Mouse (Mus musculus) midbrain, embryonic 11.5 days (tissue): ENCODE data around the gene Vps35. TPM values are rescaled to one million over a fixed set of nuclear protein-coding genes. Genes with fewer than 3 reads are reported as not detected.

Experiments used
- ATAC-seq: fragments of 200-750 bp; cut with Nextera tagmentation; 2 replicates; pipeline ENCODE4 v1.8.0; 2017; ENCODE audit warnings: moderate TSS enrichment, moderate library complexity; ENCODE audit not compliant: low FRiP score
- DNase-seq: peaks from one replicate; pipeline ENCODE4 v3.0.0; 2015; ENCODE audit warnings: low spot score; ENCODE audit errors: missing footprints
- H3K27ac ChIP-seq: fragments of 300-500 bp; sonication (generic); 2 replicates; pipeline ENCODE4 v1.5.1; 2014; ENCODE audit warnings: low read depth, low read length
- H3K27me3 ChIP-seq: fragments of 300-500 bp; sonication (generic); 2 replicates; pipeline ENCODE4 v1.6.1; 2014; ENCODE audit warnings: mild to moderate bottlenecking, low read length, moderate library complexity, mixed read lengths; ENCODE audit not compliant: control insufficient read depth, insufficient read depth
- H3K36me3 ChIP-seq: fragments of 300-500 bp; sonication (generic); 2 replicates; pipeline ENCODE4 v1.6.1; 2014; ENCODE audit warnings: mild to moderate bottlenecking, low read length, moderate library complexity, mixed read lengths; ENCODE audit not compliant: control insufficient read depth, insufficient read depth
- H3K4me1 ChIP-seq: fragments of 300-500 bp; sonication (generic); 2 replicates; pipeline ENCODE4 v1.6.1; 2014; ENCODE audit warnings: low read length; ENCODE audit not compliant: control insufficient read depth, insufficient read depth
- H3K4me2 ChIP-seq: fragments of 300-500 bp; sonication (generic); 2 replicates; pipeline ENCODE4 v1.6.1; 2014; ENCODE audit warnings: mild to moderate bottlenecking, moderate library complexity
- H3K4me3 ChIP-seq: fragments of 300-500 bp; sonication (generic); 2 replicates; pipeline ENCODE4 v1.5.1; 2014; ENCODE audit warnings: low read depth, low read length
- H3K9ac ChIP-seq: fragments of 300-500 bp; sonication (generic); 2 replicates; pipeline ENCODE4 v1.6.1; 2014; ENCODE audit warnings: low read length
- H3K9me3 ChIP-seq: fragments of 300-500 bp; sonication (generic); 2 replicates; pipeline ENCODE4 v1.6.1; 2016; ENCODE audit warnings: low read length; ENCODE audit not compliant: control insufficient read depth
- WGBS: fragments of 180-500 bp; shearing (Covaris S2); extraction: QIAGEN DNeasy Blood & Tissue Kit; methylation state at CpG from one replicate; pipeline ENCODE4 v1.1.7; 2014; 5-methylcytosine and 5-hydroxymethylcytosine counted together
- polyA plus RNA-seq: library from polyadenylated mRNA; unstranded; fragments of >200 nt; fragmentation: Nextera tagmentation; extraction: Ambion mirVana; gene quantifications from 2 replicates; pipeline ENCODE4 v1.2.1, GENCODE M21; 2014

Vps35 gene
- polyA plus RNA-seq, 1 experiment from 2014 or later: 182 TPM

GRCm38 (mm10) chr8:85227297-85227696, 72.3 kb downstream of the Vps35 start:
- Histone ChIP-seq H3K27ac (no peak overlapping the region), H3K4me3 (no peak overlapping the region), H3K36me3 (no peaks in the 10 kb centered on the region), H3K4me2 (no peak overlapping the region), H3K9ac (no peak overlapping the region), H3K4me1 (no peaks in the 10 kb centered on the region), H3K27me3 (no peaks in the 10 kb centered on the region), H3K9me3 (no peaks in the 10 kb centered on the region)
- no peak for ATAC-seq
- DNase-seq: no peak
- WGBS: 74% methylated on average over 1 of the region's 1 CpGs

- 39% methylated on average over 1 of the region's 1 CpGs for WGBS
- Histone ChIP-seq H3K27ac (no peak within 1 kb of the TSS), H3K36me3 (no peaks in the 10 kb centered on the region), H3K9me3 (no peaks in the 10 kb centered on the region), H3K27me3 (no peaks in the 10 kb centered on the region), H3K9ac (no peak within 1 kb of the TSS), H3K4me2 (no peak within 1 kb of the TSS), H3K4me3 (no peak within 1 kb of the TSS), H3K4me1 (no peaks in the 10 kb centered on the region)
- DNase-seq (no peak), ATAC-seq (no peak)
These were observed 73.9 kb downstream of the Vps35 start, which contains the start of gene Olfr371 for GRCm38 (mm10) chr8:85225688-85226087. Olfr371 (plus strand) TSS chr8:85225988.

DNA sequence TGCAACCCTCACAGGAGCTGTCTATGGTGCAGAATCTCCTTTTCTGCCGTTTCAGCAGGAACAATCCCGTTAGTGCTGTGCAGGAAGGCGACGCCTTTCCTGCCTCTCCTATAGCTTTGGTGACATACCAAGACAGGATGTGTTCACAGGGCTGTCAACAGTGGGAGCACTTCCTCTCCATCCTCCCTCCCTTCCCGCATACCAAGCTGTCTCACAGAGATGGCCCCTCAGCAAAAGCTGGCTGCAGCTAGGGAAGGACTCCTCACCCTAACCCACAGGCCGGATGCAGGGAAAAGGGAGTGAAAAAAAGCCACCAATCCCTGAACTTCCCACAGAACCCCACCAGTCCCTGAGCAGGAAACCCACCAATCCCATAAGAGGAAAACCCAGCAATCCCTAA, 78.6 kb downstream of the Vps35 start:
- DNase-seq (no peak), ATAC-seq (no peak)
- no peak overlapping the region for H3K9ac ChIP-seq
- no peak overlapping the region for H3K4me3 ChIP-seq
- no peaks in the 10 kb centered on the region for H3K4me1 ChIP-seq
- H3K27me3 ChIP-seq: no peaks in the 10 kb centered on the region
- H3K27ac ChIP-seq: no peak overlapping the region
- no peak overlapping the region for H3K4me2 ChIP-seq
- H3K9me3 ChIP-seq: no peaks in the 10 kb centered on the region
- WGBS: 56% methylated on average over 6 of the region's 6 CpGs
- H3K36me3 ChIP-seq: no peaks in the 10 kb centered on the region

DNA sequence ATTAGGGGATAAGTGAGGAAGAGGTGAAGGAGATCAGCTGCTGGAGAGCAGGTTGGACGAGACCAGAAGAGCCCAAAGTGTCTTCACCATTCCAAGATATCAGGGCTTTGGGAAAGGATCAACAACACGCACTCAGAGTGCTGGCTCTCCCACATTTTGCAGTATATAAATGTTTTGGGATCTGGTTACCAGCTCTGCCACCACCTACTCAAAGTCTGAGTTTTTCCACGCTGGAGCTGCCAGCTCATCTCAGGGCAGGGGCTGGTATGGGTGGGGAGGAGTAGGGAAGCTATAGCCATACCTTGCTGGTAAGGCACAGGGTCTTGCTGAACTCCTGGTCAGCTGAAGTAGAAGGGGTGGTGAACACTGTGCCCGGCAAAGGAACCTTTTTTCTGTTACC, 79.4 kb downstream of the Vps35 start:
- no peak overlapping the region for H3K9ac ChIP-seq
- ATAC-seq (no peak), DNase-seq (no peak)
- H3K4me2 ChIP-seq: no peak overlapping the region
- H3K27me3 ChIP-seq: no peaks in the 10 kb centered on the region
- H3K4me1 ChIP-seq: no peaks in the 10 kb centered on the region
- no peaks in the 10 kb centered on the region for H3K9me3 ChIP-seq
- no peak overlapping the region for H3K27ac ChIP-seq
- H3K4me3 ChIP-seq: no peak overlapping the region
- no peaks in the 10 kb centered on the region for H3K36me3 ChIP-seq
- WGBS: 81% methylated on average over 4 of the region's 4 CpGs

Other genes starting within 250 kb of the Vps35 start
- gene Fbxw9, start 239.7 kb downstream of the Vps35 start, polyA plus RNA-seq: 22.4 and 25.8 TPM in 2 replicates
- gene Gm5741, start 231.8 kb downstream of the Vps35 start, polyA plus RNA-seq: 0.53 TPM in 1 of 2 replicates, not detected in the other
- 65.5 and 66.8 TPM in 2 replicates for gene Dhps, start 228.0 kb downstream of the Vps35 start, polyA plus RNA-seq
- 120 and 135 TPM in 2 replicates for gene Wdr83os, start 219.1 kb downstream of the Vps35 start, polyA plus RNA-seq
- 54.3 and 56.1 TPM in 2 replicates for gene Wdr83, start 218.5 kb downstream of the Vps35 start, polyA plus RNA-seq
- gene Man2b1, start 216.5 kb downstream of the Vps35 start, polyA plus RNA-seq: 15.7 and 16.9 TPM in 2 replicates
- 1.3 and 1.5 TPM in 2 replicates for gene Zfp791, start 176.7 kb downstream of the Vps35 start, polyA plus RNA-seq
- not detected in 2 replicates for gene Cks1brt, start 147.9 kb downstream of the Vps35 start, polyA plus RNA-seq
- not detected in 2 replicates for gene Olfr371, start 73.8 kb downstream of the Vps35 start, polyA plus RNA-seq
- 140 and 143 TPM in 2 replicates for gene Orc6, start 170 bp downstream of the Vps35 start, polyA plus RNA-seq
- 1.7 and 2.1 TPM in 2 replicates for gene Mylk3, start 86.5 kb upstream of the Vps35 start, polyA plus RNA-seq
- gene 4921524J17Rik, start 133.0 kb upstream of the Vps35 start, polyA plus RNA-seq: 43.8 and 48.9 TPM in 2 replicates
- 36.5 and 38.1 TPM in 2 replicates for gene Gpt2, start 192.8 kb upstream of the Vps35 start, polyA plus RNA-seq